21 mouse cellular contexts compared by ENCODE assay signal in genomic region chr4:97816001-97816400, GRCm38 (mm10). TPM values are rescaled to one million over a fixed set of nuclear protein-coding genes. Genes with fewer than 3 reads are reported as not detected.
"Had no signal": no experiment of that assay in that cellular context is flagged by ENCODE, and none has a peak within 500 bp of the region (broad histone marks: within the 10 kb centered on the region; RNA-seq: fewer than 3 reads in every experiment).

No protein-coding gene starts in this region.

- H3K9me3 ChIP-seq: limb, embryonic 10.5 days; limb, embryonic 13.5 days; liver, embryonic 13.5 days; midbrain, embryonic 12.5 days; midbrain, embryonic 15.5 days; neural tube, embryonic 12.5 days; neural tube, embryonic 15.5 days; stomach, embryonic 15.5 days had no signal

- H3K4me2 ChIP-seq: limb, embryonic 13.5 days; liver, embryonic 13.5 days; lung, embryonic 14.5 days; midbrain, embryonic 12.5 days; midbrain, embryonic 15.5 days; neural tube, embryonic 12.5 days; neural tube, embryonic 15.5 days; stomach, embryonic 15.5 days had no signal

- DNase-seq: kidney, adult 2 months; kidney, postnatal 14 days; kidney, postnatal 4 days; liver, embryonic 13.5 days; lung, embryonic 14.5 days; lung, postnatal 14 days; right cerebral cortex, adult 18-20 months; right cerebral cortex, postnatal 14 days; right cerebral cortex, postnatal 4 days; spleen, adult 18-20 months; thymus, postnatal 25 days had no signal

- H3K36me3 ChIP-seq: limb, embryonic 10.5 days; limb, embryonic 13.5 days; liver, embryonic 13.5 days; midbrain, embryonic 12.5 days; midbrain, embryonic 15.5 days; neural tube, embryonic 12.5 days; neural tube, embryonic 15.5 days; stomach, embryonic 15.5 days had no signal

- H3K4me1 ChIP-seq: limb, embryonic 10.5 days; liver, embryonic 13.5 days; midbrain, embryonic 15.5 days; neural tube, embryonic 12.5 days; stomach, embryonic 15.5 days had no signal

- H3K9ac ChIP-seq: limb, embryonic 13.5 days; liver, embryonic 13.5 days; lung, embryonic 14.5 days; midbrain, embryonic 12.5 days; midbrain, embryonic 15.5 days; neural tube, embryonic 12.5 days; neural tube, embryonic 15.5 days; stomach, embryonic 15.5 days had no signal

- H3K27me3 ChIP-seq: limb, embryonic 13.5 days; liver, embryonic 13.5 days; midbrain, embryonic 15.5 days; neural tube, embryonic 12.5 days; neural tube, embryonic 15.5 days; stomach, embryonic 15.5 days had no signal

- ATAC-seq: intestine, postnatal 0 days; midbrain, embryonic 15.5 days had no signal

- H3K4me3 ChIP-seq: limb, embryonic 10.5 days; limb, embryonic 13.5 days; liver, embryonic 13.5 days; midbrain, embryonic 12.5 days; midbrain, embryonic 15.5 days; neural tube, embryonic 12.5 days; neural tube, embryonic 15.5 days; stomach, embryonic 15.5 days had no signal

- H3K27ac ChIP-seq: limb, embryonic 10.5 days; limb, embryonic 13.5 days; liver, embryonic 13.5 days; macrophage; midbrain, embryonic 12.5 days; midbrain, embryonic 15.5 days; neural tube, embryonic 12.5 days; neural tube, embryonic 15.5 days; stomach, embryonic 15.5 days had no signal

RNA-seq across cellular contexts. Expression of gene E130114P18Rik, which starts 38.1 kb away (rescaled TPM):
- total RNA-seq: megakaryocyte, adult 5-6 weeks had no signal
- polyA plus RNA-seq: macrophage had no signal
